8 mouse cellular contexts compared by ENCODE assay signal in the genomic region with DNA sequence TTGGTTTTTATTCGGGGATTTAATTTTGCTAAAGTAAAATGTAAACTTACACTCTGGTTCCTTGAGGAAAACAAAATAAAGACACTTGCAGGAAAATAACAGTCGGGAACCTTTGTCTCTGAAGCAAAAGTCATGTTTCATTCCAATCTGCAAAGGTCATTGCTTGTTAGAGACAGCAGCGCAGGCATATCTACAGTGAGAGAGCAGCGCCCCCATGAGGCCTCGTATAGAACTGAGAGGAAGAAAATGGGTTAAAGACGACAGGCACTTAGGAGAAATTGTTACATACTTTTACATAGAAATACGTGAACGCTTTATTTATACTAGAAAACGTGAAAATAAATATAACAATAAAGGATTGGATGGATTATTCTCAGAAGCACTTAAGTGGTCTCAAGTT.
DNase-seq lines count a peak whose midpoint lies in the region; ATAC-seq lines count a peak whose summit lies in the region.

No protein-coding gene starts in this region.

- no peak overlapping the region for H3K4me2 ChIP-seq in heart, embryonic 11.5 days
- H3K4me2 ChIP-seq in neural tube, embryonic 11.5 days (ENCODE audit: low read depth), result no peak overlapping the region

- no peaks in the 10 kb centered on the region for H3K9me3 ChIP-seq in heart, embryonic 11.5 days (replicated peaks; ENCODE audit: control insufficient read depth, low read length)
- no peaks in the 10 kb centered on the region for H3K9me3 ChIP-seq in neural tube, embryonic 11.5 days (ENCODE audit: control insufficient read depth, low read length)

- no peak for ATAC-seq in heart, embryonic 11.5 days (replicated peaks; ENCODE audit: insufficient number of reproducible peaks, low FRiP score, low TSS enrichment)
- ATAC-seq in neural tube, embryonic 11.5 days (ENCODE audit: insufficient read depth, low FRiP score, low TSS enrichment), result no peak

- H3K9ac ChIP-seq in heart, embryonic 11.5 days (ENCODE audit: low read depth, low read length), result no peak overlapping the region
- H3K9ac ChIP-seq in neural tube, embryonic 11.5 days (ENCODE audit: low read length), result no peak overlapping the region

- H3K27ac ChIP-seq in heart, embryonic 11.5 days (ENCODE audit: low read depth, low read length), result no peak overlapping the region
- no peak overlapping the region for H3K27ac ChIP-seq in neural tube, embryonic 11.5 days (ENCODE audit: low read depth, low read length)

- H3K27me3 ChIP-seq in heart, embryonic 11.5 days (ENCODE audit: control insufficient read depth, insufficient read depth, low read length), result no peaks in the 10 kb centered on the region
- no peaks in the 10 kb centered on the region for H3K27me3 ChIP-seq in neural tube, embryonic 11.5 days (ENCODE audit: control insufficient read depth, insufficient read depth, low read length)

- peak; percentile 29 to 54 for DNase-seq in heart, adult 18-20 months
- DNase-seq in urinary bladder, postnatal 25 days (ENCODE audit: low spot score), result peak; percentile 12
- DNase-seq in urinary bladder, postnatal 10 days (ENCODE audit: low spot score), result no peak
- DNase-seq in embryo, embryonic 9.5 days (ENCODE audit: extremely low spot score), result peak; percentile 27
- DNase-seq in kidney, postnatal 14 days, result peak; percentile 19
- peak; percentile 56 for DNase-seq in neural tube, embryonic 11.5 days (ENCODE audit: low spot score)
- DNase-seq in thymus, postnatal 4 days, result no peak

- no peak overlapping the region for H3K4me3 ChIP-seq in heart, embryonic 11.5 days (ENCODE audit: low read depth, low read length)
- no peak overlapping the region for H3K4me3 ChIP-seq in neural tube, embryonic 11.5 days (ENCODE audit: low read depth, low read length)

- H3K4me1 ChIP-seq in heart, embryonic 11.5 days (ENCODE audit: control insufficient read depth, insufficient read depth, low read length), result no peaks in the 10 kb centered on the region
- H3K4me1 ChIP-seq in neural tube, embryonic 11.5 days (ENCODE audit: control insufficient read depth, insufficient read depth, low read length), result no peaks in the 10 kb centered on the region

- WGBS in heart, embryonic 11.5 days (ENCODE audit: insufficient replicate concordance), result 17% methylated on average over 9 of the region's 9 CpGs
- WGBS in neural tube, embryonic 11.5 days, result 16% methylated on average over 9 of the region's 9 CpGs

- no peaks in the 10 kb centered on the region for H3K36me3 ChIP-seq in heart, embryonic 11.5 days (ENCODE audit: control insufficient read depth, insufficient read depth, low read length)
- H3K36me3 ChIP-seq in neural tube, embryonic 11.5 days (ENCODE audit: control insufficient read depth, insufficient read depth, low read length), result no peaks in the 10 kb centered on the region

Comparison
In these comparisons a context has a peak if more than half of its experiments do, and no peak if none do; other contexts are left out.
1. DNase-seq: peak in heart, adult 18-20 months (2 of 2), urinary bladder, postnatal 25 days (single experiment), embryo, embryonic 9.5 days (single experiment), kidney, postnatal 14 days (single experiment) and neural tube, embryonic 11.5 days (single experiment); none in urinary bladder, postnatal 10 days (single experiment) and thymus, postnatal 4 days (single experiment).